Mouse (Mus musculus): Measurements from ENCODE around the gene Dennd1a.

- TF ChIP-seq CTCF (IDR thresholded peaks at IDR 0.05; ENCODE audit: extremely low read depth, insufficient read depth, insufficient read length, insufficient replicate concordance) (no peak), POLR2A (IDR thresholded peaks at IDR 0.05; ENCODE audit: low read depth, low read length) (no peak)
Measured at GRCm38 (mm10) chr2:37789029-37789428, 498.2 kb downstream of the Dennd1a start.

Data from spleen, adult 2 months (tissue).